Mouse (Mus musculus) ES-E14 (cell line): ENCODE data around the gene Hist1h2bq.
"Not testable (repeated sequence)": the region's sequence is repeated elsewhere in the genome, so short reads cannot be mapped to it uniquely, and the experiment has no call there.

Experiments
- HCFC1 ChIP-seq: IDR thresholded peaks from 2 replicates; pipeline ENCODE4 v1.6.1; 2012; ENCODE audit warnings: low read length, inconsistent platforms, borderline replicate concordance; ENCODE audit not compliant: insufficient read depth
- MAFK ChIP-seq: IDR thresholded peaks from 2 replicates; pipeline ENCODE4 v1.6.1; 2014; ENCODE audit warnings: mild to moderate bottlenecking, low read depth, low read length, inconsistent platforms; ENCODE audit not compliant: insufficient read depth
- ZC3H11A ChIP-seq: IDR thresholded peaks from 2 replicates; pipeline ENCODE4 v1.6.1; 2012; ENCODE audit warnings: low read depth, mild to moderate bottlenecking, inconsistent platforms, low read length, borderline replicate concordance

- not testable (repeated sequence) for TF ChIP-seq HCFC1, ZC3H11A, MAFK
These were observed 2.1 kb upstream of the Hist1h2bq start for GRCm38 (mm10) chr13:21812092-21812491.
